Mouse (Mus musculus): Measurements from ENCODE around the gene Gm2974.
"Not testable (repeated sequence)": the region's sequence is repeated elsewhere in the genome, so short reads cannot be mapped to it uniquely, and the experiment has no call there.

Gm2974 gene

GRCm38 (mm10) chr14:4182491-4183210, at the start of gene Gm2974:
Gm2974 (plus strand) TSS chr14:4182576.
- DNase-seq (ENCODE audit: low spot score in 2 of 2) = not testable (repeated sequence)

- DNase-seq (ENCODE audit: low spot score in 2 of 2) = not testable (repeated sequence)
Observed at GRCm38 (mm10) chr14:4141646-4142045, 40.7 kb upstream of the Gm2974 start.

GRCm38 (mm10) chr14:4164730-4165129, 17.6 kb upstream of the Gm2974 start, which contains the start of gene Gm3127:
Gm3127 (plus strand) TSS chr14:4165030.
- DNase-seq (ENCODE audit: low spot score in 2 of 2) = not testable (repeated sequence)

- not testable (repeated sequence) for DNase-seq (ENCODE audit: low spot score in 2 of 2)
Observed at GRCm38 (mm10) chr14:4182030-4182429, 346 bp upstream of the Gm2974 start.

- not testable (repeated sequence) for DNase-seq (ENCODE audit: low spot score in 2 of 2)
Observed at GRCm38 (mm10) chr14:4183375-4183774, 999 bp downstream of the Gm2974 start.

GRCm38 (mm10) chr14:4249331-4249730, 67.0 kb downstream of the Gm2974 start, which contains the start of gene Gm3138:
Gm3138 (plus strand) TSS chr14:4249631.
- DNase-seq (ENCODE audit: low spot score in 2 of 2) = not testable (repeated sequence)

Measured in frontal cortex, postnatal 36 days (tissue).